Mouse (Mus musculus) c-Kit-positive CD71-positive TER-119-negative erythroid progenitor cells, embryonic 14.5 days (primary cell): ENCODE measurements around the gene Sel1l.

Source experiments
- DNase-seq: peaks from one replicate; pipeline ENCODE4 v3.0.0-alpha.2; 2013; ENCODE audit warnings: low read depth

Sel1l gene

GRCm38 (mm10) chr12:91849045-91849467 is at the start of gene Sel1l:
Sel1l (minus strand) TSS chr12:91849157.
- peak; percentile 98 for DNase-seq

- no peak for DNase-seq
Observed at GRCm38 (mm10) chr12:91892622-91893560, 43.9 kb upstream of the Sel1l start.

DNA sequence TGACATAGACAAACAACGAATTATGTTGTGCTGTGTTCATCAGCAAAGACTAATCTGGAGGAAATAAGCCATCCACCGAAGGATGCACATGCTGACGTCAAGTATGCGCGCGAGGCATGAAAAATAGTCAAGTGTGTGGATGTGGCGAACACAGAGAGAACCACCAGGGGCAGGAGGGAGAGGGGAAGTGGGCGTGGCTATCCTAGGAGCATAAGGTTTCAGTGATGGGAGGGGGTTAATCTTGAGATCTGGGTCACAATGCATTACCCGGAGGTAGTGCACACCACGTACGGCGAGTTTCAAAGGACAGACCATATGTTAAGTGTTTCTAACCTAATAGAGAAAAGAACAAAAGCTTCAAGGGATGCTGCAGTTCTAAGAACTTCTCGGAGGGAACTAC is 31.5 kb upstream of the Sel1l start:
- no peak for DNase-seq

DNA sequence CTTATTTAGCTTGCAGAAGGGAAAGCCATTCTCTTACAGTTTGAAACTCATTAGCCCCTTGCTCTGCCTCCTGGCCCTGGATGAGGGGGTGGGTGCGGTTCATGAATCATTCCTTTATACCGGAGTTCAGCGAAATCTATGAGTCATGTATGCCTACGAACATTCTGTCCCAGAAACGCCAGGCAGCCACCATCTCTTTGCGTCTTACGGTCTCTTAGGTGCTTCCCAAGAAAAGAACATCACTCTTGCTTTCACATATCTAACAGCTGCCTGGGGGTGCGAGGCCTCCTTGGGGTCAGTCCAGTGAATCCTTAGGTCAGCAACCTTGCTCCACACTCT is 29.9 kb upstream of the Sel1l start:
- no peak for DNase-seq

DNA sequence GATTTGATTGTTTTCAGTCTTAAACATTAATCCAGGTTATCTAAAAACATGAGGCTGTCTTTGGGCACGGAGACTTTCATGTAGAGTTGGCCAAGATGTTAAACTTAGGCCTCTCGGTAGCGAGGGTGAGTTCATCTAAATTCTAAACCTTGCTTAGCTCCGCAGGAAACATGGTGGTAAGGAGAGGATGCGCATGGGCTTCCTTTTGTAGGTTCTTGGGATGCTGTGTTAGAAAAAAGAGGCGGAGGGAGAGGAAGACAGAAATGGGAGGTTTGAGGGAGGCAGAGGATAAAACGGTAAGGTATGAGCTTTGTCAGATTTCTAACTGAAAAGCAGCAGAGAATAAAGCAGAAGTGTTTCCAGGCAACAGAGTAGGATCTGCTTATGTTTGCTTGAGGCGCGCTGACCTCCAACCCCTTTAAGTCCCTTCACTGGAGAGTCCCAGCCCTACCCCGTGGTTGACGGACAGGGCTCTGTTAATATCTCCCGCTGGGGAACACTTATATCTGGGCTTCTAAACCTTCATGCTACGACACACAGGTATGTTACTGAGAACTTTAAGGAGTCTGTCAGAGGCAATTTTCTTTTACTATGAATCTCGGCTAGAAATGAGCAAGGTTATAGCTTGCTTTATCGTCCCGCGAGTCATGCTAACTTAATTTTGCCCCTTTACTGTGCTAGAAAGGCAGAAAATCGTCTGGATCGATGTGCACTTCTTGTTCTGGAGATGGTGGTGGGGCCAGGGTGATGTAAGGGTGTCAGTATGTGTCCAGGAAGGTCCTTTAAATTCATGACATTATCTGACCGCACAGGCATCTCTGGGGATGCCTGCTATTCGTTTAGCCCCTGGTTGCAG is 29.3 kb upstream of the Sel1l start:
- DNase-seq: no peak

GRCm38 (mm10) chr12:91877646-91878045 is 28.7 kb upstream of the Sel1l start:
- peak; percentile 28 for DNase-seq

DNA sequence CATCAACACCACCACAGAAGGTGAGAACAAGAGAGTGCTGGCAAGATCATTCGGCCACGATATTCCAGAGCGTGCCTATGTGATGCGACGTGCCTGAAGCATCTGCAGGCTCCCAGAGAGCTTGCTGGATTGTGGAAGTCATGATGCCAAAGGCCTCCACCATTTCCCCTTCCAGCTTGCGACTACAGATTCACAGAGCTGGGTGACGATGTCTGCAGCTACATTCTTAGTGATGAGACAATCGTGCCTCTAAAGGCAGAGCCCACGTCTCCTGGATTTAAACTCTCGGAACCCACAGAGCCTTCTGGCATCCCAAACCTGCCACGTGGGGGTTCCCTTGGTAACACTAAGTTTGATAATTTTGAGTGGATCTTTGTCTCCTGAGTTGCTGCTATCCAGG is 21.7 kb upstream of the Sel1l start:
- DNase-seq: no peak

DNA sequence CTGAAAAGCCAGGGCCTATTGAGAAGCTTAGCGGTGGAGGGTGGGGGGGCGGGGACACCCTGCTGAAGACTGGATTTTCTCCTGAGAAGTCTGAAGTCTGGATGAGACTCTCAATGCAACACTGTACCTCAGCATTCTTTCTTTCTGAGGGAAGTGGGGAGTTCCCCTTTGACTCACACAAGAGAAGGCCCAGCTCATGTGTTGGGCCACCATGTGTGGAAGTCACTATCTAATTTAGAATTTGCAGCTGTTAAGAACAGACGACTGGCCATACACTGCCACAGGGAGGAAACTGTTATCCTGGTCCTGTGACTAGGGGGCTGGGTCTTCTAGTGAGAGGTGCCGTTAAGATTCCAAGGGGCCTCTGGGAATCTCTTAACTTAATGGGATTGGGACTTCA is 20.4 kb upstream of the Sel1l start:
- no peak for DNase-seq

- DNase-seq: no peak
Observed at GRCm38 (mm10) chr12:91854330-91854729, 5.4 kb upstream of the Sel1l start.

DNA sequence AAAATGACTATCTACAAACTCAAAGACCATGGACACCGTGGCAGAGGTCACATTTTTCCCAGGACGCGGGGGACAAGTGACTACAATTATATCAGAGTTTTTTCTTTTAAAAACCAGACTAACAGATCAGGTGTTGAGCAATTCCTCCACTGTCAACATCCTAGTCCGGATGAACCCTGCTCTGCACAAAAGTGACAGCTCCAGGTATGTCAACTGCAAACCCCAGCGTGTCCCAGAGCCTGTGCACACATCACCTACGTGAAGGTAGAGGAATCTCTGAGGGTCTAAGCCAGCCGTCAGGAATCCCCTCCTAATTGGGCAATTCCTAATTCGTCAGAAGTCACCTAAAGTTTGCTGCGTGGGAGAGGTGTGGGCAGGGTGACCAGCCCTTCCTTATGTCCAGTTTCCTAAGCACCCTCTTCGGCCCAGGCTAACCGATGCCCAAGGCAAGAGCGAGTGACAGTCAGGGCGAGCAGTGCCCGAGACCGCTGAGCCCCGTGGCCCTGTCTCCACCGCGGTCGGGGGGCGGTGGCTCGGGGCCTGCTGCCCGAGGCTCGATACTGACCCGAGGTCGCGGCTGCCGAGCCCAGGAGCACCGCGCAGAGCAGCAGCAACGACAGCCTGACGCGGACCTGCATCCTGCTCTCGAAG is 438 bp downstream of the Sel1l start:
- DNase-seq: peak; percentile 7

DNA sequence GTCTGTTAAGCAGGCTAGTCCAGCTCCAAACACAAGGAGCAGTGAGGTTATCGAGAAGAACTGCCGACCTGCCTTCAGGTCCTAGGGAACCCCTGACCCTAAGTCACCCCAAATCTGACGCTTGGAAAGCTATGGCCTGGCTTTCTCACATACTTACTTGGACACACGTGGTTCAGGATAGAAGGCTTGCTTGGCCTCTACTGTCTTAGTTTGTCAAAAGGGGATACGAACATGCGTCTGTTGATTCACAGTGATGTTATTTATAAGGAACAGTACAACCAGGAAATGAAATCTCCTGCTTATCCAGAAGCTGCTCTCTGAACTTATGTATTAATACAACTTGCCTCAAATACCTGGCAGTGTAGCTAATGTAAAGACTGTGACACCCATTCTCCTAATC is 2.9 kb downstream of the Sel1l start:
- DNase-seq: no peak

- DNase-seq: no peak
Observed at GRCm38 (mm10) chr12:91845393-91845792, 3.6 kb downstream of the Sel1l start.

- no peak for DNase-seq
Observed at GRCm38 (mm10) chr12:91844542-91844941, 4.4 kb downstream of the Sel1l start.

DNA sequence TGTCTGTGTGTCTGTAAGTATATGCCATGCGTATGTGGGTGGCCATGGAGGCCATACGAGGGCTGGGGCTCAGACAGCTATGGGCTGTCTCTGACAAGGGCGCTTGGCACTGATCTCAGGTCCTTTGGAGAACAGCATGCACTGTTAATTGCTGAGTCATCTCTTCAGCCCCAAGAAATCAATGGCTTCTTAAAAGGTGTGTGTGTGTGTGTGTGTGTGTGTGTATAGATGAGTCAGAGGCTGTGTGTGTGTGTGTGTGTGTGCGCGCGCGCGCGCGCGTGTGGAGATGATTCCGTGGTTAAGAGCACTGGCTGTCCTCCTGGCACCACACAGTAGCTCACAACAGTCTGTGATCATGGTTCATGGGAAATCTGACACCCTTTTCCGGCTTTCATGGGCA is 5.1 kb downstream of the Sel1l start:
- DNase-seq: no peak

GRCm38 (mm10) chr12:91841714-91842113 is 7.2 kb downstream of the Sel1l start:
- no peak for DNase-seq

- no peak for DNase-seq
Observed at GRCm38 (mm10) chr12:91838261-91838660, 10.7 kb downstream of the Sel1l start.

DNA sequence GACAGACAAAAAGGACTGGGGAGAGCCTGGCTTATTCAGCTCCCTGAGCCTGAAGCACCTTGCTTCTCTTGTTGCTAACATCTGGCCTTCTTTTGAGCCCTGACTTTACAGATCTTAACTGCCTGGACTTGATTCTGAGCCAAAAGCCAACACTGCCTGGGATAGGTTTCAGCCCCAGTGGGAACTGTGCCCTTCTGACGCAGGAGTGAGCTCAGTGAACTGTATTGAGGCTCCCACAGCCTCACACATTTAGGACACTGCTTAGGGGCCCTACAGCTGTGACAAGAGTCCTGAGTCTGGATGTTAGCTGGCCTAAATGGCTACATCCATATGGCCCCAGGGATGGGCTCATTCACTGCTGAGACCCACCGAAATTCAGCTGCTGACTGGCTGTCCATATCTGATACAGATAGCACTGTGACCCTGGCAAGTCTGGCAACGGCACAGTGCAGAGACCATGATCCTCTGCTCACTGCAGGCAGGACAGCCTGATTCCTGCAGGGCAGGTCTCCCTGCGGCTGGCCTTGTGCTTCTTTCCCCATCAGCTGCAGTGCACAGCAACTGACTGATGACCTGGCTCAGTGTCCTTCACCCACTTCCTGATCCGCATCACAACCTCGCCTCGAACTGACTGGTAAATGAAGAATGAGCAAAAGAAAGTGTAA is 11.4 kb downstream of the Sel1l start:
- no peak for DNase-seq

- no peak for DNase-seq
Observed at GRCm38 (mm10) chr12:91833939-91834333, 15.0 kb downstream of the Sel1l start.

DNA sequence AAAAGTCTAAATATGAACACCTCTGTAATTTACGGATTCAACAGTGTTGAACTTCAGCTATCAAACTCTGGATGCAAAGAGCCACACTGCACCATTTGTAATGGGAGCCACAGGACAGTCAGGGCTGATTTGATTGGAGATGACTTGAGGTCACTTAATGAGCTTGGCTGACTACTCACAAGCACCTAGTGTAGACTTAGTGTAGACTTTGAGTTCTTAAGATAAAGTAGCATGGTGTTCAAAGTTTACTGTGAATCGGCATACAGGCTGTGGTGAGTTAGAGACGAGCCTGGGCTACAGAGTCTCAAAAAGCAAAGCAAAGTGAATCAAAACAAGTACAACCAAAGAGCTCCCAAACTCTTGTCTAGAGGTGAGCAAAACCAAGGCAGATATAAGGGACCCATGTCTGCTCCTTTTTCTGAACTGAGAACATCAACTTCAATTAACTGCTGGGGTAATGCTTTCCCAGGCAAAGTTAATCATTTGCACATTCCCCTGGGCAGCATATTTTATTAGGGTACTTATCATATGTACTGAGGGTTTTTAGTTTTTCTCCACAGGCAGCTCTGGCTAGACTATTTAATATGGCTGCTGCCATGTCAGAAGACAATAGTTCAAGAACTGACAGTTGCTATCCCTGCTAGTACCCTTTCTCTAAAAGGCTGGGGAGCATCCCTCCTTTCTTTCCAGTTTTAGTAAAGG is 15.6 kb downstream of the Sel1l start:
- no peak for DNase-seq

DNA sequence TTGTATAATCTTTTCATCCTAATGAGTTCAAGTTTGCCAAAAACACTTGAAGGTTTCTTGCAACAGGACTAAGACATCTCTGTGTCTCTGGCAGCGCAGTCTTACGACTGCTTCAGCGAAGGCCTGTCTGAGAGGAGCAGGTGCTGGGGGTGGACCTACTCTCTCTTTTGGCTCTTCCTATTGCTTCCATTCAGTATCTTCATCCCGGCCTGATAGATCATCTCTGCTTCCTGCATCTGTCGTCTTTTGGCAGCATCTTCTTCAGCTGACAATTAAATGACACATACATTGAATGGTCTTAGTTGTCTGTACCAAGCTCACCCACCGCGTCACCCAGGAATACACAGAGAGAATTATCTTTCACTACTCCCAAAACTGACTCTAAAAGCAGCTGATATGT is 17.5 kb downstream of the Sel1l start:
- DNase-seq: no peak

GRCm38 (mm10) chr12:91820461-91820860 is 28.5 kb downstream of the Sel1l start:
- no peak for DNase-seq
